Comparison of ENCODE assay signal across 8 mouse cellular contexts in genomic region chr16:92286609-92287008, GRCm38 (mm10). TPM values are rescaled to one million over a fixed set of nuclear protein-coding genes. Genes with fewer than 3 reads are reported as not detected.
DNase-seq lines count a peak whose midpoint lies in the region; ATAC-seq and TF ChIP-seq lines count a peak whose summit lies in the region.

No protein-coding gene starts in this region.

- DNase-seq in CD4-positive, CD25-positive, alpha-beta regulatory T cell, adult 2 months (ENCODE audit: low read depth, low spot score) = peak; percentile 83
- peak; percentile 95 for DNase-seq in adipocyte (ENCODE audit: low spot score)
- peak; percentile 96 for DNase-seq in cerebellum, postnatal 4 days (ENCODE audit: low spot score in 2 of 2)
- peak; percentile 75 to 84 for DNase-seq in gastrocnemius, postnatal 36 days
- peak; percentile 83 to 93 for DNase-seq in kidney, postnatal 25 days
- DNase-seq in liver, postnatal 0 days = peak; percentile 85
- DNase-seq in retina, postnatal 1 day = peak; percentile 88
- DNase-seq in thymus, postnatal 36 days = peak; percentile 67 to 74

- H3K27ac ChIP-seq in liver, postnatal 0 days (ENCODE audit: low read depth) = no peak overlapping the region

- intact Hi-C loops in gastrocnemius, postnatal 36 days (cut with DNase I) = loop anchor here (1.0 to 10.0 kb wide), 2 partner anchors 232 to 348 kb away; partner anchors contain the start of genes Gm49711, Mrps6 and Slc5a3

- TF ChIP-seq EP300 in liver, postnatal 0 days (IDR thresholded peaks at IDR 0.05; ENCODE audit: low read depth) = no peak

- no peaks in the 10 kb centered on the region for H3K36me3 ChIP-seq in liver, postnatal 0 days (replicated peaks; ENCODE audit: insufficient read depth, low read length)

- no peak overlapping the region for H3K9ac ChIP-seq in liver, postnatal 0 days (replicated peaks)

- H3K4me2 ChIP-seq in liver, postnatal 0 days (ENCODE audit: low read depth, low read length) = no peak overlapping the region

- H3K9me3 ChIP-seq in liver, postnatal 0 days (ENCODE audit: low read length) = no peaks in the 10 kb centered on the region

- 9% methylated on average over 7 of the region's 7 CpGs for WGBS in liver, postnatal 0 days (ENCODE audit: insufficient replicate concordance)

- H3K4me3 ChIP-seq in liver, postnatal 0 days (ENCODE audit: low read depth, low read length) = no peak overlapping the region

- ATAC-seq in liver, postnatal 0 days = peak; percentile 17; the same call in 1 of the 2 replicates

- no peaks in the 10 kb centered on the region for H3K4me1 ChIP-seq in liver, postnatal 0 days (ENCODE audit: insufficient read depth)

- no peaks in the 10 kb centered on the region for H3K27me3 ChIP-seq in liver, postnatal 0 days (ENCODE audit: insufficient read depth, low read length)

- TF ChIP-seq CTCF in liver, postnatal 0 days (IDR thresholded peaks at IDR 0.05; ENCODE audit: low read depth) = peak; percentile 92

RNA-seq across cellular contexts. Expression of gene Kcne2, which starts 5.6 kb away (rescaled TPM):
- total RNA-seq in gastrocnemius, postnatal 36 days (2021) = not detected
- polyA plus RNA-seq in liver, postnatal 0 days (2015; fragmentation: Nextera tagmentation; extraction: Ambion mirVana) = not detected in 2 replicates

RNA-seq across cellular contexts. Expression of gene Smim11, which starts 14.5 kb away (rescaled TPM):
- total RNA-seq in gastrocnemius, postnatal 36 days (2021) = 10 to 100 TPM; 52.2 to 67.4 TPM
- 42.5 and 47.6 TPM in 2 replicates for polyA plus RNA-seq in liver, postnatal 0 days (2015; fragmentation: Nextera tagmentation; extraction: Ambion mirVana)

RNA-seq across cellular contexts. Expression of gene Fam243, which starts 34.6 kb away (rescaled TPM):
- total RNA-seq in gastrocnemius, postnatal 36 days (2021) = not detected
- polyA plus RNA-seq in liver, postnatal 0 days (2015; fragmentation: Nextera tagmentation; extraction: Ambion mirVana) = not detected in 2 replicates
